Mouse (Mus musculus) erythroid progenitor cell, adult 5-6 weeks (primary cell): ENCODE results near the gene Muc13. TPM values are rescaled to one million over a fixed set of nuclear protein-coding genes. Genes with fewer than 3 reads are reported as not detected.

Experiments
- ATAC-seq: replicated peaks from 2 replicates; pipeline ENCODE4 v1.8.0; 2016; ENCODE audit warnings: moderate number of reproducible peaks, mild to moderate bottlenecking, moderate TSS enrichment, inconsistent platforms; ENCODE audit not compliant: poor library complexity, low FRiP score, severe bottlenecking
- total RNA-seq, 2 experiments: library from RNA; stranded (forward) in 1 of 2; stranded (reverse) in 1 of 2; fragments of 150-400 nt in 1 of 2; fragments of 186-747, 209-891 nt in 1 of 2; gene quantifications; 2 replicates each; pipeline versions ENCODE4 v1.2.3 to v1.2.4; 2015 to 2017; ENCODE audit warnings: low replicate concordance in 2 of 2

The Muc13 gene
- total RNA-seq, 2 experiments from 2014 or later: 1.2 to 6.3 TPM

DNA sequence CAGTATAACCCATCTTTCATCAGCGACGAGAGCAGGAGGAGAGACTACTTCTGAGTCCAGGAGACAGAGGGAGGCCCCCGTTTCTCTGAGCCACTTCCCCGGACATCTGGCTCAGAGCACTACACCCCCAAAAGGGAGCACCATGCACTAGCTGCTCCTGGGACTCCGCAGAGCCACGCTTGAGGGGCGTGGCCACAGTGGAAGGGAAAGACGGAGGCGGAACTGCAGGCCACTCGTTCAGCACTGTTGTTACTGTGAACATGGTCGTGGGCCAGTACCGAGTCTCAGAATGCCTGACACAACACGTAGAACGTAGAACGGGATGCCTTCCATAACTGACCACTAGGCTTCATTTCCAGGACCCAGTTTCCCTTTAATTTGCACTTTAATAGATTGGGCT lies 27.1 kb upstream of the Muc13 start:
- ATAC-seq: no peak

- no peak for ATAC-seq
These were observed 25.2 kb upstream of the Muc13 start for GRCm38 (mm10) chr16:33768491-33769278.

DNA sequence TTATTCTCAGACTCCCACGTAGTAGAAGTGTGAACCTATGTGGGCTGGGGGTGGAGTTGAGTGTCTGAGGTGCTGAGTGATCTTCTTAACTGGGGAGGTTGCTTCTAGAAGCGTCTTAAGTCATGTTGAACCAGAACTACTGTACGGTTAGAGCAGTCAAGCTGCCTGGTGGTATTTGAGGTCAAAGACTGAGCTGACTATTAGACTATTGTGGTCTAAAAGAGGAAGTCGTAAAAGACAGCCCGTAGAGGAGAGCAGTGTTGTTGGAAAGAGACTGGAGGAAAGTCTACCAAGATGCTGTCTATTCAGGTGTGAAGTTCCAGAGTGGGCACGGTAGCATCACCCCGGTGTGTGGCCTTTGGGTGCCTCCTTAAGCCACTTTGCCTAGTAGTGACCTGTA lies 24.0 kb upstream of the Muc13 start:
- no peak for ATAC-seq

GRCm38 (mm10) chr16:33770778-33771454 lies 22.9 kb upstream of the Muc13 start:
- ATAC-seq: no peak

DNA sequence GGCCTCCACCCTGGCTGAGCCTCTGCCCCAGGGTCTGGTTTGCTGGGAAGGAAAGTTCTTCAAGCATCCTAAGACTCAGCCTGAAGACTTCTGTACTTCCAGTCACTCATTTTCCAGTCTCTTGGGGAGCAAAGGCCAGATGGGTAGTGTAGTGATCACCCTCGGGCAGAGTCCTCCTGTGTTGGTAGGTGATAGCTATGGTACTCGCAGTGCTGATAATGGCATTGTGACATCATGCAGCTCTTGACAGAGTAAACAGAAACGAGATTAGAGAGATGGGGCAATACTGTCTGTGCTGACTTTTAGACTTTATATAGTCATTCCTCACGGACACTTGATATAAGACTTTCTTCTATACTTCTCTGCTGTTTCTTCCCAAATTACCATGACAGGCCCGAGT lies 21.0 kb upstream of the Muc13 start:
- ATAC-seq: no peak

DNA sequence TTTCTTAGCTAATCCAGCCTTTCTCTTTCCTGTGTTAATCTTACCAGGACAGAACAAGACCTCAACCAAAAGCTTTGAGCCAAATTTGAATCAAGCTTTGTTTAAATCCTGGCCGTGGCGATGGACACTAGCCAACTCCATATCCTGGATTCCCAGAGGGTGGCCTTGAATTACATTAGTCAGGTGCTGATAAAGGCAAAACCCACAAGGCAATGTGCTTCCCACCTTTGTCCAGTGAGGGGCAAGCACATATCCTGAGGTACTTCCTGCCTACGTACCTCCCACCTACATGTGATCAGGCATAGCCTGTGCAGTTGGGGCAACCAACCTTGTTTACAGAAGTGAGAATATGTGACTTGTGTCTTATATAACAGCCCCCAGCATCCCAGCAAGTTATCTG lies 18.9 kb upstream of the Muc13 start:
- ATAC-seq: no peak

- no peak for ATAC-seq
These were observed 18.0 kb upstream of the Muc13 start for GRCm38 (mm10) chr16:33775733-33776335.

- no peak for ATAC-seq
These were observed 16.9 kb upstream of the Muc13 start for GRCm38 (mm10) chr16:33776766-33777529.

- ATAC-seq: no peak
These were observed 16.2 kb upstream of the Muc13 start for GRCm38 (mm10) chr16:33777607-33778006.

DNA sequence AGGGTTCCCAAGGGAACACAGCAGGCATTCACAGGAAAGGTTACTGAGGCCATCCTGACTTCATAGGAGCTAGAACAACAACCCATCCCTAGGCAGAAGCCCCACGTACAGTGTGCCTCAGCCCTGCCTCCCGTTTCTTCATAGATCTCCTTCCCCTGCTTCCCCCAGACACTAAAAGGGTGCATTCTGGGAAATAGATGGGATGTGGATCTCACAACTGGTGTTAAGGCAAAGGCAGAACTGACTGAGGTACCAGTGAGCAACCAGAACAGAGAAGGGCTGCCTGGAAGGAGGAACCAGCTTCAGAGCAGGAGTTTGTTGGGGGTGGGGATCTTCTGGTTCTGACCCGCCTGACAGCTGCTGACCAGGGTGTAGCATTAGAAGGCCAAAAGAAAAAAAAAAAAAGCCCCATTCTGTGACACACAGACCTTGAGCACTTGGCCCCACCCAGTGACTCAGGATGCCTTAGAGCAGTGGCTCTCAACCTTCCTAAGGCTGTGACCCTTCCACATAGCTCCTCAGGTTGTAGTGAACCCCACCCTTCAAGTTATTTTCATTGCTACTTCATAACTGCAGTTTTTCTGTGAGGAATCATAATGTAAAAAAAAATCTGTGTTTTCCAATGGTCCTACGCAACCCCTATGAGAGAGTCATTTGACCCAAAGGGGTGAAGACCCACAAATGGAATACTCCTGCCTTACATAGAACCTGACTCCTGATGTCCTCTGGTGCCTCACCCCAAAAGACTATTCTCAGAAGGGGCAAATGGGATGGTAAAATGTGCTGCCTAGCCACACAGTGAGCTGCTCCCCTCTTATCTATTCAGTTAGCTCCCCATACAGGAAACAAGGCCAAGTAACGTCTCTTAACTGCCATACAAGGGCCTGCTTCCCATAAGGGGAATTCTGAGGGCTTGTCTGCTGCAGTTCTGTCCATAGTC lies 11.8 kb upstream of the Muc13 start:
- ATAC-seq: 0 out of 2 replicates have a peak, but pooled peaks have one; percentile 54

DNA sequence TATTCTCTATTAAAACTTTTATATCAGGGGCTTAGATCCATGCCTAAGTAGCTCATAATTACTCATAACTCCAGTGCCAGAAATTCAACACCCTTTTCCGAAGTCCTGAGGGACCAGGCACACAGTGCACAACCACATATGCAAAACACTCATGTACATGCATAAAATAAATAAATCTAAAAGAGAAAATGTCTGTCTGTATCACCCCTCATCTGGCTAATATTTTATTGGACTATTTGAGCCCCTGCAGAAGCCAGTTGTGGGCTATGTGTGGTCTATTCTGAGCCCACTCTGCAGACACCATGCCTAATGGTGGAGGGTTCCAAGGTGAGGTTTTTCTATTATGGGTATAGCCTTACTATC lies 11.1 kb upstream of the Muc13 start:
- no peak for ATAC-seq

DNA sequence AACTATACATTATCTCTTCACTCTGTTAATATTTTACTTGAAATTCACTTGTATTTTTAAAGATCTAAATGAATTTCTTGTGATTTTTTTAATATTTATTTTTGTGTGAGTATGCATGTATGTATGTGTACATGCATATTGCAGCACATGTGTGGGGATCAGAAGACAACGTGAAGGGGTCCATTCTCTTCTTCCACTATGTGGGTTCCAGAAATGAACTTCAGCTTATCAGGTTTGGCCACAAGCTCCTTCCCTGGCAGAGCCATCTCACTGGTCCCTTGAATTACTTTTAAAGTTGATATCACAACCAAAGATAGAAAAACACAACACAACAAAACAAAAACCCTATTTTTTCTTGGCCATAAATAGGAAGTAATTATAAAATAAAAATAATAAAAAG lies 9.3 kb upstream of the Muc13 start:
- no peak for ATAC-seq

GRCm38 (mm10) chr16:33785092-33785704 lies 8.6 kb upstream of the Muc13 start:
- ATAC-seq: no peak

GRCm38 (mm10) chr16:33786657-33787390 lies 7.0 kb upstream of the Muc13 start:
- no peak for ATAC-seq

GRCm38 (mm10) chr16:33795106-33795505 lies 1.3 kb downstream of the Muc13 start:
- ATAC-seq: no peak

DNA sequence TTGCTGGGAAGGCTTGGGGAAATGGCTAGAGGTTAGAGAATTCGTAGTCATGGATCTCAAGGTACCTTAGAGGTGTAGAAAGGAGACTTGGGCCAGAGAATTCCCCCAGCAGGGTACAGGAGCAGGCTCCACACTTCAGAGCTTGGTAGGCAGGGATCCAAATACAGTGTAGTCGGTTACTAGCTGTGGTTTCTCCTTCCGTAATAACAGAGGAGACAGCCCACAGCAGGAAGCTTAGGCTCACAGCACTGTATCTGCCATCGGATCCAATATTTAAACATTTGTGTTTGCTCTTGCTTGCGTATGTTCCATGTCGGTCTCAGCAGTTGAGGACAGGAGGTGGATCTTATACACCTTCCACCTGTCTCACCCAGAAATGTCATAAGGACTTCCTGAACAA lies 2.0 kb downstream of the Muc13 start:
- no peak for ATAC-seq

GRCm38 (mm10) chr16:33796756-33797155 lies 2.9 kb downstream of the Muc13 start:
- ATAC-seq: no peak

DNA sequence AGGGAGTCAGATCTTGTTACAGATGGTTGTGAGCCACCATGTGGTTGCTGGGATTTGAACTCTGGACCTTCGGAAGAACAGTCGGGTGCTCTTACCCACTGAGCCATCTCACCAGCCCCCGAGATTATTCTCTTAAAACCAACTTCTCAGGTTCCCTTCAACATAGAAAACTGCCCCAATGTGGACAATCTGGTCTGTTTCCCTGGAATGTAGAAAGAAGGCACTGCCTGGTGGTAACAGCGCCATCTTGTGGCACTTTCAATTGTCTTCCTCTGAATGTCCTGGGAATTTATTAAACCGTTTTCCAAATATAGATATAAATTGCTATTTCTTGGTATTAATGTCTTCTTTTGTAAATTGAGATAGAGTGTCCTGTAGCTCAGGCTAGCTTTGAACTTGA lies 4.0 kb downstream of the Muc13 start:
- ATAC-seq: no peak
